13 mouse cellular contexts compared by ENCODE assay signal in the genomic region with DNA sequence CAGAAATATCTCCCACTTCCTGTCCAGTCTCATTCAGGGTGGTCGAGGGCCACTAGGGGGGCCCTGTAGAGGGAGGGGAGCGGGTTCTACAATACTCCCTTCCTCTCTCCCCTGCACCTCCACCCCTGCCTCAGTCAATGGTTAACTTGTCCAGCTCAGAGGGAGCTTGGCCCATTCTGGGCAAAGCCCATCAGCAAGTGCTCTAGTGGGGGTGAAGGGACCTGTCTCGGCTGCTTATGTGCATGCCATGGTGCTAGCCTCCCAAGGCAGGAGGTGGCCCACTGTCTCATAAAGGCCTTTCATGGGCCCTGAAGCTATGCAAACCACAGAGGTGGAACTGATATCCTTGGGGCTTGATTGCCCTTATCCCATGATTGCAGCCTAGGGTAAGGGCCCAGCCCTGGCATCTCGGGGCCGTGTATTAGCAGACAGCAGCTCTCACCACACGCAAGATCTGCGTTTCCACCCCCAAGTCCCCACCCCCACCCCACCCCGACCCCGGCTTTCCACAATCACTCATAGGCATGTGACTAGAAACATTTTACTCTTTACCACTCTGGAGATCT. TPM values are rescaled to one million over a fixed set of nuclear protein-coding genes. Genes with fewer than 3 reads are reported as not detected.
DNase-seq lines count a peak whose midpoint lies in the region; ATAC-seq and TF ChIP-seq lines count a peak whose summit lies in the region.
"Had no signal": no experiment of that assay in that cellular context is flagged by ENCODE, and none has a peak within 500 bp of the region (broad histone marks: within the 10 kb centered on the region; RNA-seq: fewer than 3 reads in every experiment).

No protein-coding gene starts in this region.

- H3K27ac ChIP-seq in forebrain, embryonic 10.5 days, result peak overlapping the region; percentile 8; the same call in 1 of the 2 replicates
- H3K27ac ChIP-seq in forebrain, embryonic 11.5 days (ENCODE audit: low read depth, low read length), result no peak overlapping the region
- peak overlapping the region; percentile 98 for H3K27ac ChIP-seq in intestine, embryonic 15.5 days
- H3K27ac ChIP-seq in liver, postnatal 0 days (ENCODE audit: low read depth), result peak overlapping the region; percentile 37; the same call in 1 of the 2 replicates
- H3K27ac ChIP-seq: forebrain, embryonic 15.5 days; midbrain, embryonic 12.5 days; neural tube, embryonic 13.5 days had no signal

- TF ChIP-seq CTCF in liver, postnatal 0 days (IDR thresholded peaks at IDR 0.05; ENCODE audit: low read depth), result no peak

- no peak for DNase-seq in forebrain, embryonic 10.5 days (ENCODE audit: extremely low spot score, low spot score)
- no peak for DNase-seq in forebrain, embryonic 11.5 days (ENCODE audit: low spot score)
- peak; percentile 79 for DNase-seq in kidney, postnatal 14 days
- no peak for DNase-seq in liver, postnatal 0 days
- no peak for DNase-seq in right cerebral cortex, postnatal 10 days (ENCODE audit: low spot score in 2 of 2)
- DNase-seq in frontal cortex, postnatal 10 days (ENCODE audit: low spot score in 2 of 2), result no peak
- no peak for DNase-seq in testis, postnatal 14 days (ENCODE audit: low spot score)
- DNase-seq: adrenal gland, adult 2 months; right cerebral cortex, postnatal 14 days had no signal

- TF ChIP-seq EP300 in liver, postnatal 0 days (IDR thresholded peaks at IDR 0.05; ENCODE audit: low read depth), result no peak

- H3K9ac ChIP-seq in forebrain, embryonic 11.5 days (ENCODE audit: low read length), result no peak overlapping the region
- peak overlapping the region; percentile 62 for H3K9ac ChIP-seq in intestine, embryonic 15.5 days
- peak overlapping the region; percentile 45 for H3K9ac ChIP-seq in liver, postnatal 0 days (replicated peaks)
- H3K9ac ChIP-seq: forebrain, embryonic 15.5 days; midbrain, embryonic 12.5 days; neural tube, embryonic 13.5 days had no signal

- H3K9me3 ChIP-seq in forebrain, embryonic 10.5 days, result no peaks in the 10 kb centered on the region
- no peaks in the 10 kb centered on the region for H3K9me3 ChIP-seq in forebrain, embryonic 11.5 days (ENCODE audit: control insufficient read depth, low read length)
- H3K9me3 ChIP-seq in intestine, embryonic 15.5 days, result no peaks in the 10 kb centered on the region
- no peaks in the 10 kb centered on the region for H3K9me3 ChIP-seq in liver, postnatal 0 days (ENCODE audit: low read length)
- H3K9me3 ChIP-seq: forebrain, embryonic 15.5 days; midbrain, embryonic 12.5 days; neural tube, embryonic 13.5 days had no signal

- H3K27me3 ChIP-seq in forebrain, embryonic 10.5 days (ENCODE audit: poor library complexity, severe bottlenecking), result peaks cover 33% of the 10 kb centered on the region
- H3K27me3 ChIP-seq in forebrain, embryonic 11.5 days (ENCODE audit: control insufficient read depth, insufficient read depth, low read length), result peaks cover 6% of the 10 kb centered on the region; the same call in 1 of the 2 replicates
- H3K27me3 ChIP-seq in intestine, embryonic 15.5 days (replicated peaks), result no peaks in the 10 kb centered on the region
- H3K27me3 ChIP-seq in liver, postnatal 0 days (ENCODE audit: insufficient read depth, low read length), result no peaks in the 10 kb centered on the region

- peaks cover 25% of the 10 kb centered on the region for H3K4me1 ChIP-seq in forebrain, embryonic 10.5 days
- H3K4me1 ChIP-seq in forebrain, embryonic 11.5 days (replicated peaks; ENCODE audit: control insufficient read depth, insufficient read depth, low read length), result no peaks in the 10 kb centered on the region
- peaks cover 23% of the 10 kb centered on the region for H3K4me1 ChIP-seq in intestine, embryonic 15.5 days (replicated peaks)
- H3K4me1 ChIP-seq in liver, postnatal 0 days (ENCODE audit: insufficient read depth), result peaks cover 36% of the 10 kb centered on the region
- H3K4me1 ChIP-seq: forebrain, embryonic 15.5 days had no signal

- H3K36me3 ChIP-seq in forebrain, embryonic 10.5 days (replicated peaks), result no peaks in the 10 kb centered on the region
- no peaks in the 10 kb centered on the region for H3K36me3 ChIP-seq in forebrain, embryonic 11.5 days (ENCODE audit: control insufficient read depth, insufficient read depth, low read length)
- H3K36me3 ChIP-seq in intestine, embryonic 15.5 days, result no peaks in the 10 kb centered on the region
- no peaks in the 10 kb centered on the region for H3K36me3 ChIP-seq in liver, postnatal 0 days (replicated peaks; ENCODE audit: insufficient read depth, low read length)
- H3K36me3 ChIP-seq: forebrain, embryonic 15.5 days; midbrain, embryonic 12.5 days; neural tube, embryonic 13.5 days had no signal

- no peak for ATAC-seq in forebrain, embryonic 11.5 days (replicated peaks; ENCODE audit: low FRiP score)
- peak; percentile 54 for ATAC-seq in intestine, embryonic 15.5 days
- ATAC-seq in liver, postnatal 0 days, result peak; percentile 12; the same call in 1 of the 2 replicates
- ATAC-seq: forebrain, embryonic 15.5 days had no signal

- no peak overlapping the region for H3K4me2 ChIP-seq in forebrain, embryonic 11.5 days (ENCODE audit: low read depth, low read length, severe bottlenecking)
- H3K4me2 ChIP-seq in intestine, embryonic 15.5 days (replicated peaks), result peak overlapping the region; percentile 52
- H3K4me2 ChIP-seq in liver, postnatal 0 days (ENCODE audit: low read depth, low read length), result peak overlapping the region; percentile 52
- H3K4me2 ChIP-seq: forebrain, embryonic 15.5 days; midbrain, embryonic 12.5 days; neural tube, embryonic 13.5 days had no signal

- H3K4me3 ChIP-seq in forebrain, embryonic 10.5 days, result no peak overlapping the region
- H3K4me3 ChIP-seq in forebrain, embryonic 11.5 days (ENCODE audit: low read depth, low read length), result no peak overlapping the region
- peak overlapping the region; percentile 44 for H3K4me3 ChIP-seq in intestine, embryonic 15.5 days (replicated peaks)
- H3K4me3 ChIP-seq in liver, postnatal 0 days (ENCODE audit: low read depth, low read length), result peak overlapping the region; percentile 18; the same call in 1 of the 2 replicates
- H3K4me3 ChIP-seq: forebrain, embryonic 15.5 days; midbrain, embryonic 12.5 days; neural tube, embryonic 13.5 days had no signal

- WGBS in forebrain, embryonic 10.5 days, result 78% methylated on average over 9 of the region's 9 CpGs
- WGBS in forebrain, embryonic 11.5 days, result 68% methylated on average over 9 of the region's 9 CpGs
- WGBS in intestine, embryonic 15.5 days, result 45% methylated on average over 9 of the region's 9 CpGs
- WGBS in liver, postnatal 0 days (ENCODE audit: insufficient replicate concordance), result 38% methylated on average over 9 of the region's 9 CpGs

RNA-seq across cellular contexts. Expression of a gene that starts 1.9 kb away (rescaled TPM):
- polyA plus RNA-seq in forebrain, embryonic 10.5 days (2016; fragmentation: Nextera tagmentation; extraction: Ambion mirVana), result 0.36 and 0.40 TPM in 2 replicates
- 0.25 and 0.29 TPM in 2 replicates for polyA plus RNA-seq in forebrain, embryonic 11.5 days (2014; fragmentation: Nextera tagmentation; extraction: Ambion mirVana)
- 84.7 and 86.9 TPM in 2 replicates for polyA plus RNA-seq in intestine, embryonic 15.5 days (2015; fragmentation: Nextera tagmentation; extraction: Ambion mirVana)
- 10.1 and 13.9 TPM in 2 replicates for polyA plus RNA-seq in liver, postnatal 0 days (2015; fragmentation: Nextera tagmentation; extraction: Ambion mirVana)
- polyA plus RNA-seq: adrenal gland, adult 2 months; forebrain, embryonic 15.5 days; neural tube, embryonic 13.5 days had no signal

RNA-seq across cellular contexts. Expression of a gene that starts 13.6 kb away (rescaled TPM):
- polyA plus RNA-seq in forebrain, embryonic 10.5 days (2016; fragmentation: Nextera tagmentation; extraction: Ambion mirVana), result 107 and 111 TPM in 2 replicates
- 83.4 and 94.0 TPM in 2 replicates for polyA plus RNA-seq in forebrain, embryonic 11.5 days (2014; fragmentation: Nextera tagmentation; extraction: Ambion mirVana)
- 64.2 and 66.7 TPM in 2 replicates for polyA plus RNA-seq in intestine, embryonic 15.5 days (2015; fragmentation: Nextera tagmentation; extraction: Ambion mirVana)
- 38.3 and 38.4 TPM in 2 replicates for polyA plus RNA-seq in liver, postnatal 0 days (2015; fragmentation: Nextera tagmentation; extraction: Ambion mirVana)

RNA-seq across cellular contexts. Expression of a gene that starts 13.9 kb away (rescaled TPM):
- 36.8 and 40.7 TPM in 2 replicates for polyA plus RNA-seq in forebrain, embryonic 10.5 days (2016; fragmentation: Nextera tagmentation; extraction: Ambion mirVana)
- 24.8 and 28.8 TPM in 2 replicates for polyA plus RNA-seq in forebrain, embryonic 11.5 days (2014; fragmentation: Nextera tagmentation; extraction: Ambion mirVana)
- polyA plus RNA-seq in intestine, embryonic 15.5 days (2015; fragmentation: Nextera tagmentation; extraction: Ambion mirVana), result 81.9 and 92.8 TPM in 2 replicates
- 271 and 273 TPM in 2 replicates for polyA plus RNA-seq in liver, postnatal 0 days (2015; fragmentation: Nextera tagmentation; extraction: Ambion mirVana)

RNA-seq across cellular contexts. Expression of a gene that starts 52.9 kb away (rescaled TPM):
- 29.7 and 30.9 TPM in 2 replicates for polyA plus RNA-seq in forebrain, embryonic 10.5 days (2016; fragmentation: Nextera tagmentation; extraction: Ambion mirVana)
- polyA plus RNA-seq in forebrain, embryonic 11.5 days (2014; fragmentation: Nextera tagmentation; extraction: Ambion mirVana), result 30.9 and 31.0 TPM in 2 replicates
- polyA plus RNA-seq in intestine, embryonic 15.5 days (2015; fragmentation: Nextera tagmentation; extraction: Ambion mirVana), result 13.3 and 15.1 TPM in 2 replicates
- polyA plus RNA-seq in liver, postnatal 0 days (2015; fragmentation: Nextera tagmentation; extraction: Ambion mirVana), result 6.8 and 7.1 TPM in 2 replicates

Comparison
In these comparisons a context has a peak if more than half of its experiments do, and no peak if none do; other contexts are left out.
1. H3K4me3 ChIP-seq: peak in intestine, embryonic 15.5 days (single experiment) and liver, postnatal 0 days (single experiment); none in forebrain, embryonic 10.5 days (single experiment) and forebrain, embryonic 11.5 days (single experiment).